Mouse (Mus musculus) MEL (cell line): Measurements from ENCODE around the gene Tcf25. TPM values are rescaled to one million over a fixed set of nuclear protein-coding genes. Genes with fewer than 3 reads are reported as not detected.

Experiments used
- DNase-seq: peaks from one replicate; pipeline ENCODE4 v3.0.0; 2011; ENCODE audit warnings: low read depth, low spot score
- H3K27ac ChIP-seq: 2 replicates; pipeline ENCODE4 v1.5.1; 2012; ENCODE audit warnings: low read depth, mild to moderate bottlenecking, control low read depth, low read length, moderate library complexity; ENCODE audit not compliant: control insufficient read depth
- H3K27me3 ChIP-seq, 2 experiments: fragments of 150-350 bp in 1 of 2; sonication (generic) in 1 of 2; 2 replicates each; pipeline ENCODE4 v1.6.1; 2012; ENCODE audit warnings: low read length in 2 of 2, mild to moderate bottlenecking in 2 of 2, improper control_type of control experiment in 1 of 2, moderate library complexity in 1 of 2; ENCODE audit not compliant: insufficient read depth in 2 of 2, control insufficient read depth in 1 of 2
- H3K36me3 ChIP-seq, 2 experiments: 2 replicates each; pipeline ENCODE4 v1.6.1; 2012 to 2014; ENCODE audit warnings: low read length in 2 of 2, improper control_type of control experiment in 1 of 2, inconsistent platforms in 1 of 2, mild to moderate bottlenecking in 1 of 2; ENCODE audit not compliant: insufficient read depth in 2 of 2, control insufficient read depth in 1 of 2
- H3K4me1 ChIP-seq, 2 experiments: fragments of 150-350 bp in 1 of 2; sonication (generic) in 1 of 2; 2 replicates each; pipeline ENCODE4 v1.6.1; 2012; ENCODE audit warnings: low read length in 2 of 2, improper control_type of control experiment in 1 of 2, mild to moderate bottlenecking in 1 of 2; ENCODE audit not compliant: insufficient read depth in 2 of 2, control insufficient read depth in 1 of 2
- H3K4me3 ChIP-seq, 2 experiments: fragments of 150-350 bp in 1 of 2; sonication (generic) in 1 of 2; 2 replicates each; pipeline ENCODE4 v1.5.1; 2012; ENCODE audit warnings: low read depth in 2 of 2, low read length in 2 of 2, mild to moderate bottlenecking in 2 of 2, moderate library complexity in 2 of 2, control low read depth in 1 of 2, improper control_type of control experiment in 1 of 2; ENCODE audit not compliant: control insufficient read depth in 1 of 2, insufficient read depth in 1 of 2
- H3K79me2 ChIP-seq: 2 replicates; pipeline ENCODE4 v1.6.1; 2012; ENCODE audit warnings: mild to moderate bottlenecking, low read length, moderate library complexity; ENCODE audit not compliant: control insufficient read depth, poor library complexity, insufficient read depth
- H3K9ac ChIP-seq: 2 replicates; pipeline ENCODE4 v1.6.1; 2012; ENCODE audit warnings: low read depth, mild to moderate bottlenecking, control low read depth, low read length, moderate library complexity; ENCODE audit not compliant: control insufficient read depth, poor library complexity, severe bottlenecking
- H3K9me3 ChIP-seq: fragments of 150-350 bp; sonication (generic); replicated peaks from 2 replicates; pipeline ENCODE4 v1.6.1; 2012; ENCODE audit warnings: mild to moderate bottlenecking, low read length, improper control_type of control experiment, moderate library complexity; ENCODE audit not compliant: insufficient read depth
- BHLHE40 ChIP-seq: IDR thresholded peaks from 2 replicates; pipeline ENCODE4 v1.6.1; 2012; ENCODE audit warnings: low read depth, mild to moderate bottlenecking, inconsistent platforms, low read length, improper control_type of control experiment, borderline replicate concordance
- CHD1 ChIP-seq: IDR thresholded peaks from 2 replicates; pipeline ENCODE4 v1.6.1; 2012; ENCODE audit warnings: low read depth, mild to moderate bottlenecking, inconsistent platforms, low read length, improper control_type of control experiment
- CTCF ChIP-seq, 3 experiments: IDR thresholded peaks in 2 of 3; conservative IDR thresholded peaks in 1 of 3; 2 replicates each; pipeline ENCODE4 v1.5.1; 2011 to 2012; ENCODE audit warnings: low read length in 3 of 3, low read depth in 2 of 3, mild to moderate bottlenecking in 2 of 3, improper control_type of control experiment in 1 of 3, inconsistent platforms in 1 of 3, mixed read lengths in 1 of 3, moderate library complexity in 1 of 3; ENCODE audit not compliant: control insufficient read depth in 1 of 3, insufficient read depth in 1 of 3, poor library complexity in 1 of 3, severe bottlenecking in 1 of 3
- E2F4 ChIP-seq: IDR thresholded peaks from 2 replicates; pipeline ENCODE4 v1.6.1; 2011; ENCODE audit warnings: low read depth, low read length, improper control_type of control experiment, borderline replicate concordance
- ELF1 ChIP-seq: IDR thresholded peaks from 2 replicates; pipeline ENCODE4 v1.6.1; 2014; ENCODE audit warnings: low read depth, mild to moderate bottlenecking, inconsistent platforms, low read length, improper control_type of control experiment, moderate library complexity
- GABPA ChIP-seq: IDR thresholded peaks from 2 replicates; pipeline ENCODE4 v1.6.1; 2012; ENCODE audit warnings: low read depth, mild to moderate bottlenecking, inconsistent platforms, low read length, improper control_type of control experiment, moderate library complexity
- GATA1 ChIP-seq: IDR thresholded peaks from 2 replicates; pipeline ENCODE4 v1.6.1; 2011; ENCODE audit warnings: low read depth, low read length, improper control_type of control experiment
- KAT2A ChIP-seq: conservative IDR thresholded peaks from 2 replicates; pipeline ENCODE4 v1.6.1; 2012; ENCODE audit warnings: low read depth, low read length, improper control_type of control experiment, inconsistent platforms
- MAFK ChIP-seq: IDR thresholded peaks from 2 replicates; pipeline ENCODE4 v1.6.1; 2011; ENCODE audit warnings: low read depth, mild to moderate bottlenecking, low read length, improper control_type of control experiment, borderline replicate concordance
- MAX ChIP-seq: IDR thresholded peaks from 2 replicates; pipeline ENCODE4 v1.6.1; 2011; ENCODE audit warnings: low read length, improper control_type of control experiment
- MXI1 ChIP-seq: IDR thresholded peaks from 2 replicates; pipeline ENCODE4 v1.6.1; 2011; ENCODE audit warnings: mild to moderate bottlenecking, low read depth, low read length, improper control_type of control experiment
- MYC ChIP-seq: IDR thresholded peaks from 2 replicates; pipeline ENCODE4 v1.6.1; 2011; ENCODE audit warnings: low read depth, mild to moderate bottlenecking, low read length, improper control_type of control experiment, moderate library complexity
- NELFE ChIP-seq: IDR thresholded peaks from 2 replicates; pipeline ENCODE4 v1.6.1; 2011; ENCODE audit warnings: low read depth, low read length, improper control_type of control experiment
- POLR2A ChIP-seq, 2 experiments: IDR thresholded peaks; 2 replicates each; pipeline ENCODE4 v1.6.1; 2011 to 2012; ENCODE audit warnings: low read length in 2 of 2, mild to moderate bottlenecking in 2 of 2, control low read depth in 1 of 2, improper control_type of control experiment in 1 of 2, low read depth in 1 of 2, moderate library complexity in 1 of 2; ENCODE audit not compliant: control insufficient read depth in 1 of 2, insufficient read depth in 1 of 2, poor library complexity in 1 of 2
- POLR2AphosphoS2 ChIP-seq: IDR thresholded peaks from 2 replicates; pipeline ENCODE4 v1.6.1; 2011; ENCODE audit warnings: low read length, improper control_type of control experiment
- RAD21 ChIP-seq: IDR thresholded peaks from 2 replicates; pipeline ENCODE4 v1.6.1; 2011; ENCODE audit warnings: mild to moderate bottlenecking, low read depth, low read length, improper control_type of control experiment
- SMC3 ChIP-seq: IDR thresholded peaks from 2 replicates; pipeline ENCODE4 v1.6.1; 2011; ENCODE audit warnings: low read depth, low read length, improper control_type of control experiment
- TBP ChIP-seq: IDR thresholded peaks from 2 replicates; pipeline ENCODE4 v1.8.0; 2011; ENCODE audit warnings: low read depth, low read length, improper control_type of control experiment
- USF2 ChIP-seq, 2 experiments: IDR thresholded peaks; 2 replicates each; pipeline ENCODE4 v1.6.1; 2011 to 2012; ENCODE audit warnings: improper control_type of control experiment in 2 of 2, low read length in 2 of 2, borderline replicate concordance in 1 of 2, inconsistent platforms in 1 of 2, low read depth in 1 of 2, mild to moderate bottlenecking in 1 of 2; ENCODE audit not compliant: insufficient read depth in 1 of 2
- ZMIZ1 ChIP-seq: IDR thresholded peaks from 2 replicates; pipeline ENCODE4 v1.6.1; 2012; ENCODE audit warnings: low read depth, mild to moderate bottlenecking, inconsistent platforms, low read length, improper control_type of control experiment, moderate library complexity
- polyA plus RNA-seq, 2 experiments: library from polyadenylated mRNA; stranded (reverse) in 1 of 2; unstranded in 1 of 2; fragments of >175 nt in 1 of 2; fragments of >200 nt in 1 of 2; gene quantifications; 2 replicates each; pipeline versions ENCODE4 v1.2.1 to v1.2.4; 2012; ENCODE audit warnings: low replicate concordance in 2 of 2, low read depth in 1 of 2; ENCODE audit not compliant: insufficient read length in 2 of 2, insufficient read depth in 1 of 2, missing spikeins in 1 of 2
- total RNA-seq: library from RNA; depleted of rRNA; stranded (reverse); fragments of 300-350 nt; gene quantifications from 2 replicates; pipeline ENCODE4 v1.2.3, GENCODE M21; 2012

Tcf25 gene
- total and polyA plus RNA-seq, 3 experiments = 107 to 327 TPM; not detected in 1

DNA sequence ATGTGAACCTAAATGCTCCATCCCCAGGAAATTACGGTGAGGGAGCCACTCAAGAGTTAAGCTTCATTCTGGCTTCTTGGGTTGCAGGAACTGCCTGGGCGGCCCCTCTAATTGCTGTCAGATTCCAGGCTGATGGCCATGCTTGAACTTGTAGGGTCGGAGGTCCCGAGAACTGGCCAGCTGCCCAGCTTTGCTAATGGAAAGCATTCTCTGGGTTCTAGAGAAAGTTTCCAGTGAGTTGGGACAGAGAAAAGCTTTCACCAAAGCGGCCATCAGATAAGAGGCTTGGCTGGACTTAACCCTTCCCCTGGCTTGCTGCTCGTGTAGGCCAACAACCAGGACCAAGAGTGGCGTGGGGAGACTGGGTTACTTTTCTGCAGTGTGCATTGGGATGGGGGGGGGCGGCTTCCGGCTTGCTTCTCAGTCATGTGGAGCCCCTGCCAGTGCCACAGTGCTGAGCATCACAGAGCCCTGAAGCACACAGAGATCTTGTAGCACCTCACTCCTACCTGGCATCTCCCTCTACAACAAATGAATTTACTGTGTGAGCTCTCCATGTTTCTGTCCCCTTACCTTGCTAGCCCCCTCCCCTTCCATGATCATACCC is 25.2 kb upstream of the Tcf25 start:
- TF ChIP-seq MAFK (no peak), TBP (no peak), BHLHE40 (no peak), E2F4 (no peak), GATA1 (no peak), RAD21 (no peak), ELF1 (no peak), GABPA (no peak), NELFE (no peak), ZMIZ1 (no peak), MXI1 (no peak)
- no peaks in the 10 kb centered on the region for H3K27me3 ChIP-seq
- H3K9me3 ChIP-seq = no peaks in the 10 kb centered on the region
- no peak overlapping the region for H3K4me3 ChIP-seq
- no peaks in the 10 kb centered on the region for H3K4me1 ChIP-seq
- no peak for DNase-seq
- H3K79me2 ChIP-seq = no peaks in the 10 kb centered on the region
- H3K36me3 ChIP-seq = no peaks in the 10 kb centered on the region
- no peak overlapping the region for H3K9ac ChIP-seq
- no peak overlapping the region for H3K27ac ChIP-seq

- Histone ChIP-seq H3K79me2 (no peaks in the 10 kb centered on the region), H3K27ac (no peak overlapping the region), H3K9me3 (no peaks in the 10 kb centered on the region), H3K4me1 (no peaks in the 10 kb centered on the region), H3K36me3 (no peaks in the 10 kb centered on the region), H3K9ac (no peak overlapping the region), H3K27me3 (no peaks in the 10 kb centered on the region), H3K4me3 (no peak overlapping the region)
- TF ChIP-seq SMC3 (no peak), USF2 (IDR thresholded peaks at IDR 0.05; ENCODE audit: borderline replicate concordance in 1 of 2, insufficient read depth in 1 of 2, low read depth in 1 of 2, low read length in 2 of 2) (no peak), MYC (no peak), CHD1 (no peak), MAX (no peak), CTCF (IDR thresholded peaks at IDR 0.05 in 2 of 3, conservative IDR thresholded peaks at IDR 0.05 in 1 of 3; ENCODE audit: control insufficient read depth in 1 of 3, insufficient read depth in 1 of 3, low read depth in 2 of 3, low read length in 3 of 3, poor library complexity in 1 of 3, severe bottlenecking in 1 of 3) (no peak), POLR2A (IDR thresholded peaks at IDR 0.05; ENCODE audit: control insufficient read depth in 1 of 2, insufficient read depth in 1 of 2, low read depth in 1 of 2, low read length in 2 of 2, poor library complexity in 1 of 2) (no peak), KAT2A (no peak), BHLHE40 (no peak), POLR2AphosphoS2 (no peak)
- no peak for DNase-seq
Measured at GRCm38 (mm10) chr8:123349073-123349472, 24.5 kb upstream of the Tcf25 start.
